Mouse (Mus musculus): Measurements from ENCODE around the gene Sbds.
"Not testable (repeated sequence)": the region's sequence is repeated elsewhere in the genome, so short reads cannot be mapped to it uniquely, and the experiment has no call there.

The Sbds gene

DNA sequence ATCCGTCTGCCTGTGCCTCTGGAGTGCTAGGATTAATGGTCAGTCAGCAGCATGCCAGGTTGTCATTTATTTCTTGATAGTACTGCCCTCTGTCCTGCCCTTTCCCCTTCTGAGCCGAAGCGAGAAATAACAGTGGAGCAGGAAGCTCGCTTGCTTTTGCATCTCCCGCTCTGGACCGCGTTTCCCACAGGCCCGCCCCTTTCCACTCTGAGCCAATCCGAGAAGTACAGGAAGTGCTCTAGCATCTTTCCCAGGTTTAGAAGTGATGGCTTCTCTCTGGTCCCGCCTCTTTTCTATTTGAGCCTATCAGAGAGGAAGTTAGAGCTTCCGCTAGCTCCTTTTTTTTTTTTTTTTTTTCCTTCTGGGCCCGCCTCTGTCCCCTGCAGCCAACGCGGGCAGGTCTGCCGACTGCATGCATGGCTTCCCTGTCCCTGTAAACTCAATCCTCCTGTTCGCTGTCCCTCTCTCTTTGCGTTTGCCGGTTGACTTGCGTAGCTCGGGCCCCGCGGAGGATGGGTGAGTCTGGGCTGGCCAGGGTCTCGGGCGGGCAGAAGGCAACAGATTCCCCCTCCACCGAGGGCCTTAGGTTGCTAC lies 1.4 kb upstream of the Sbds start:
- peak; percentile 58 to 90 for DNase-seq (ENCODE audit: low spot score in 2 of 2)

DNA sequence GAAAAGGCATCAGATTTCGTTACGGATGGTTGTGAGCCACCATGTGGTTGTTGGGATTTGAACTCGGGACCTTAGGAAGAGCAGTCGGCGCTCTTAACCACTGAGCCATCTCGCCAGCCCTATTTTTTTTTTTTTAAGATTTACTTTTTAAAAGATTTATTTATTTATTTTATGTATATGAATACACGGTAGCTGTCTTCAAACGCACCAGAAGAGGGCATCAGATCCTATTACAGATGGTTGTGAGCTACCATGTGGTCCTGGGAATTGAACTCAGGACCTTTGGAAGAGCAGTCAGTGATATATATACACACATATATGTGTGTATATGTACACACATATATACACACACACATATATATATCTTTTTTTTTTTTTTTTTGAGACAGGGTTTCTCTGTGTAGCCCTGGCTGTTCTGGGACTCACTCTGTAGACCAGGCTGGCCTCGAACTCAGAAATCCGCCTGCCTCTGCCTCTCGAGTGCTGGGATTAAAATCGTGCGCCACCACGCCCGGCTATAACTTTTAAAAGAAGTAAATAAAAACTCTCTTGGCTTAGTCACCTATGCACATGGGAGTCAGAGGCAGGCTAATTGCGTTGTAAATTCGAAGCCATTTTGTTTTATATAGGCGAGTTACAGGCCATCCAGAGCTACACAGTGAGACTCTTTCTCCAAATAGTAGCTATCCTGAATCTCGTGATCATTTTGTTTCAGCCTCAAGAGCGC lies 632 bp upstream of the Sbds start:
- DNase-seq (ENCODE audit: low spot score in 2 of 2), result not testable (repeated sequence)

- no peak for DNase-seq (ENCODE audit: low spot score in 2 of 2)
Measured at GRCm38 (mm10) chr5:130254164-130255016, 940 bp downstream of the Sbds start.

DNA sequence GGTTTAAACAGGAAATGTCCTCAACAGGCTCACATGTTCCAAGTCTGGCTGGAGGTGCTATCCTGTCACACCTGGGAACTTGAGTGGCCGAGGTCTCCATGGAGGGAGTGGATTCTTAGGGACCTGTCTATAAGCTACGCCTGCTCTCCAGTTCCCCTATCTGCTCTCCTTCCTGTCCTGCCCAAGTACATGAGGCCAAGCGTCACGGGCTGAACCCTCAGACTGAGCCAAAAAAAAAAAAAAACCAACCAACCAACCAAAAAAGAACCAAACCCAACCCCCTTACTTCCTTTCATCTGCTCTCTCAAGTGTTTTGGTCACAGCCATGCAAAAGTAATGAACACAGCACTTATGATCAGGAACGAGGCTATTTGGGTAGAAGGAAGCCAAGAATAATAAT lies 7.5 kb downstream of the Sbds start:
- DNase-seq (ENCODE audit: low spot score in 2 of 2), result no peak

GRCm38 (mm10) chr5:130241426-130241825 lies 13.9 kb downstream of the Sbds start:
- no peak for DNase-seq (ENCODE audit: low spot score in 2 of 2)

DNA sequence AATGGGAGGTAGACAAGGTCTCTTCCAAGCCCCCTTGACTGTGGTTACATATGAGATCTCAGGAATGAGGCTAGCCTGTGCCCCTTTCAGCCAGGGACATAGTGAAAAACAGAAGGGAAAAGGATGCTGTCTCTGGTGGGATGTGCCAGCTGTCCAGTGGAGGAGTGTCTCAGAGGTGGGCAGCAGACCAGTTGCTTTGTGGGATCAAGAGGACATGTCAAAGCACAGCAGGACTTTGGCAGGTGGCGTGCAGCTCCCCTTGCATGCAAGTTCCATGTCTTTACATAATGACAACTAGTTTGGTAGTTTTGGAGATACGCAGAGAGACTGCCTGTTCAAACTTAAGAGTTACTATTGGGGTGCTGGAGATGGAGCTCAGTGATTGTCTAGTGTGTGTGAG lies 15.5 kb downstream of the Sbds start:
- DNase-seq (ENCODE audit: low spot score in 2 of 2), result no peak

- no peak for DNase-seq (ENCODE audit: low spot score in 2 of 2)
Measured at GRCm38 (mm10) chr5:130239236-130239635, 16.1 kb downstream of the Sbds start.

DNA sequence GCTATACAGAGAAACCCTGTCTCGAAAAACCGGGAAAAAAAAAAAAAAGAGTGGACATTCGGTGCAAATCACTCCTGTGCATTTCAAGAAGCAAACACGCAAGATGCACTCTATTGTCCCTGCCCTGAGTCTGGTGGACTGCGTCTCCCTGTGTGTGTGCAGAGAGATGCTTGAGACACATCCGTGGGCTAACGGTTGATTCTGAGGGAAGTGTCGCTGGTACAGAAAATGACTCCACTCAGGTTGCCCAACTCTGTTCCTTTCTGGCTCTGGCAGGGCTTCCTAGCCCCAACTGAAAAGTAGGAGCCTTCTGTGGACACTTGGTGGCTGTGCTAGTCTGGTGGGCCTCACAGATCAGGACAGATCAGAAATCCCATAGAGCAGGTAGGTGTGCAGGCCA lies 19.0 kb downstream of the Sbds start:
- no peak for DNase-seq (ENCODE audit: low spot score in 2 of 2)

- DNase-seq (ENCODE audit: low spot score in 2 of 2), result no peak
Measured at GRCm38 (mm10) chr5:130228120-130228519, 27.2 kb downstream of the Sbds start.

DNA sequence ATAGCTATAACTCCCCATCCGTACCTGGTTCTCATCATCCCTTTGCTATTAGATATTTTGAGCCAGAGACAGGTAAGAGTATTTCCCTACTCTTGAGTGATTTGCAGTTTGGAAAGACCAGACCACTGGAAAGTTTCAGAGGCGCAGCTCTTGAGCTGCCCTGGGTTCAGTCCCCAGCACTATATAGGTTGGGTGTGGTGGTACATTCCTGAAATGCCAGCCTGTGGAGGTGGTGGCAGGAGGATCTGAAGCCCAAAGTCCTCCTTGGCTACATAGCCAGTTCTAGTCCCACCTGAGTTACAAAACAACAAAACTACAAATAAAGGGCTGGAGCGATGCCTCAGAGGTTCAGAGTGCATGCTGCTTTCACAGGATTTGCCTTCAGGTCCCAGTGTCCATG lies 28.5 kb downstream of the Sbds start:
- DNase-seq (ENCODE audit: low spot score in 2 of 2), result no peak

DNA sequence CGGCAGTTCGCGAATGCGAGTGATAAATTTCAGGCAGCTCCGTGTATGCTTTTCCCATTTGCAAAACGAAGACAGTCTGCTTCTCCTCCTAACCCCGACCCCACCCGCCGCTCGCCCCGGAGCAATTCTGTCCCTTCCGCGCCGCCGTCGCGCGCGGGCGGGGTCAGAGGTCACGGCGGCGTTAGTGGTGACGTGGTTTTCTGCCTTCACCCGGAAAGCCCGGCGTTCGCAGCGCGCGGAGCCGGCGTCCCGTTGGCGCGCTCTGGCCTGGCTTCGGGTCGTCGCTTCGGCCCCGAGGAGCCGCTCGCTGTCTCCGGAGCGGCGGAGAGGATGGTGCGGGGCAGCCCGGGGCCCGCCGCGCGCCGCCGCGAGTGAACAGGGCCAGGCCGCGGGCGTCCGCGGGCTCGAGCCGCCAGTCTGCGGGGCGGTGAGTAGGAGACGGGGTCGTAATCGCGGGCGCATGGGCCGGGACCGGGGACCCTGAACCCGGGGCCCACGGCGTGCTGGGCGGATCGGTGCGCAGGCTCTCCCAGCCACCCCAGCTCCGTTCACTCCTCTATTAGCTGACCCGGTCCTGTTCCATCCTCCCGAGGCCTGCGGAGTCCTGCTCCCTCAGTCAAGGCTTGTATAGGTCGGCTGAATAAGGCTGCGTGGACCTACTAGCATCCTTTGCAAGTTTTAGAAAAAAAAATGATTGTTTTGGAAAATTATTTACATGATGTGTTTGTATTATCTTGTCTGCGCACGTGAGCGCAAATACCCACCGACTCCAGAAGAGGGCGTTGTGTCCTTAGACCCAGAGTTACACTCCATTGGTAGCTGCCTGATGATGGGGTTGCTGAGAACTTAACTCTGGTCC lies 33.0 kb downstream of the Sbds start:
- peak; percentile 95 to 98 for DNase-seq (ENCODE audit: low spot score in 2 of 2)

DNA sequence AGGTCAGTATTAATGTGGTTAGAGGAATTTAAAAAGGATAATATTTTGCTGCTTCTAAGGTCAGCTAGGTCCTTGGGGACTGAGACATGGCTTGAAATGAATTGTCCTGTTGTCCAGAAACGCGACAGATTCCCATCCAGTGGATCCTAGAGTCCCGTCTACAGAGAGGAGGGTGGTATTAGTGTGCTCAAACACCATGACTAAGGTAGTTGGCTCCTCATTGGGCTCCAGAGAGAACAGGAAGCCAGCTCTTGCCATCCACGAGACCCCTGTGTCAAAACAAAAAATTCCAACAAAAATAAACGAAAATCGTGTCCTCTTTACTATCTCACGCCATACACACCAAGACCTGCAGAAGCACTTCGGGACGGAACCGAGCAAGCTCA lies 33.6 kb downstream of the Sbds start:
- DNase-seq (ENCODE audit: low spot score in 2 of 2), result no peak

GRCm38 (mm10) chr5:130221316-130221715 lies 34.0 kb downstream of the Sbds start:
- DNase-seq (ENCODE audit: low spot score in 2 of 2), result no peak

DNA sequence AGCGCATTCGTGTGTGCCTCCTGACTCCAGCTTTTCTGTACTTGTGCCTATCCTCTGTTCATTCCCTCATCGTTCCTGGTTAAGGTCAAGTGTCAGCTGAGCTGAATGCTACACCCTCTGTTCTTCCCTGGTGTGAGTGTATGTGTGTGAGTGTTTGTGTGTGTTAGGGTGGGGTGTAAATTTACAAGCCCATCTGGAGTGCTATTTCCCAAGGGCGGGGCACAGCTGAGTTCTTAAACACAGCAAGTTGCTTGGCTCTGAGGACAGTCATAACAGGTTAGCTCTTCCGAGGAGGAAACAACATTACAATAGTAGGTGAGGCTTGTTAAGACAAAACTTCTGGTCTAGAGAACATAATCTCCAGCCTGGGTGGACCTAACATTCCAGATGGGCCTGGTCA lies 37.0 kb downstream of the Sbds start:
- DNase-seq (ENCODE audit: low spot score in 2 of 2), result no peak

- DNase-seq (ENCODE audit: low spot score in 2 of 2), result no peak
Measured at GRCm38 (mm10) chr5:130217406-130217805, 37.9 kb downstream of the Sbds start.

DNA sequence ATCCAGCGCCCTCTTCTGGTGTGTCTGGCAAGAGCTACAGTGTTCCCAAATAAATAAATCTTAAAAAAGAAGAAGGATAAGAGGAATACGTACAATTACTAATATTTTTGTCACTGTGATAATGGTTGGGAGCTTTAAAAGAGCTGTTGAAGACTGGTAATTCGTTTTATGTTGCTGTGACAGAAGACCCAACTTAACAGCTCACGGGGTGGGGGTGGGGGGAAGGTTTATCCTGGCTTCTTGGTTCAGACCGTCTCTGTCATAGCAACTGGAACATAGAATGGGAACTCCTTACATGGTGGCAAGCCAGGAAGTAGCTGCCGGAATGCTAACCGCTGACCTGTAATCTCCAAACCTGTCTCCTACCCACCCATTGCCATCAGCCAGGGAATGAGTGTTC lies 38.5 kb downstream of the Sbds start, which contains the start of gene Tmem248:
Tmem248 (plus strand) TSS at position 301 of the 400 bp plus-strand sequence.
- no peak for DNase-seq (ENCODE audit: low spot score in 2 of 2)

DNA sequence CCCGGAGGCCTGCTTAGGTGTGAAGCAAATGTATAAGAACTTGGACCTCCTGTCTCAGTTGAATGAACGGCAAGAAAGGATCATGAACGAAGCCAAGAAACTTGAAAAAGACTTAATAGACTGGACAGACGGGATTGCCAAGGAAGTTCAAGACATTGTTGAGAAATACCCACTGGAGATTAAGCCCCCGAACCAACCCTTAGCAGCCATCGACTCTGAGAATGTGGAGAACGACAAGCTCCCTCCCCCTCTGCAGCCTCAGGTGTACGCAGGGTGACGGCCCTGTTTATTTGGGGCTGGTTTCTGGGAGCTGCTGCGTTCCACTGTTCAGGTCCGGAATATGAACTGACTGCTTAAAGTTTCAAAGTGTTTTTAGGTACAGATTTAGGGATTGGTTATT lies 42.4 kb downstream of the Sbds start:
- DNase-seq (ENCODE audit: low spot score in 2 of 2), result no peak

GRCm38 (mm10) chr5:130207299-130207698 lies 48.0 kb downstream of the Sbds start:
- DNase-seq (ENCODE audit: low spot score in 2 of 2), result no peak

DNA sequence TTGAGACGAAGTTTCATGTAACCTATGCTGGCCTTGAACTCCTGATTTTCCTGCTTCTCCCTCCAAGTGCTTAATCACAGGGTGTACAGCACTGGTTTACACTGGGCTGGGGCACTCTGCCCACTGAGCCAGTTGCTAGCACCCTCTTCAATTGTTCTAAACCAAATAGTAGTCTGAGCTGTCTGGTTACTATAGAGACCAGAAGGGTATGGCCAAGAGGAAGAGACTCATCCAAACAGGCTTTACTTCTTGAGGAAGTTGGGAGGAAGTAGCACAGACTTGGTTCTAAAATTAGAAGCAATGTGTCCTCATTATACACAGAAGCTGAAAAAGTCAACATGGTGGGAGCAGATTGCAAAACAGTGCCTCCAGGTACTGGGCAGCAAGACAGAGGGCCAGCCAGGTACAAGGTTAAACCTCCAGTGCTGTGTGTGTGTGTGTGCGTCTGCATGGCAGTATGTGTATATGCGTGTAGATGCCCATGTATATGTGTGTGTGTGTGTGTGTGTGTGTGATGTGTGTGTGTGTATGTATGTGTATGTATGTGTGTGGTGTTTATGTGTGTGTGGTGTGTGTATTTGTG lies 49.8 kb downstream of the Sbds start:
- DNase-seq (ENCODE audit: low spot score in 2 of 2), result no peak

DNA sequence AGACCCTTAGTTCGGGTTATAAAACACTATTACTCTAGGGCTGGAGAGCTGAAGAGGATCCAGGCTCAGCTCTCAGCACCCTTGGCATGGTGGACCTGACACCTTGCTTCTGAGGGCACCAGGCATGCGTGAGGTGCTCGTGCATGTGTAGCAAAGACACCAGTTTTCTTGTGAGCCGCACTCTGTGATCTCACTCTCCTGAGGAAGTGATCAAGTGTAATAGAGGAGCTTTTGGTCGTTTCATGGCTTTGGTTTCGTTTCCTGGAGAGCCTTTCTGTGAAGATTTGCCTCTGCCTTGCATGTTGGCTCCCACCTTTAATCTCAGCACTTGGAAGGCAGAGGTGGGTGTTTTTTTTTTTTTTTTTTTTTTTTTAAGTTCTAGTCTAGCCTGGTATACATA lies 50.8 kb downstream of the Sbds start:
- DNase-seq (ENCODE audit: low spot score in 2 of 2), result no peak

GRCm38 (mm10) chr5:130203948-130204347 lies 51.4 kb downstream of the Sbds start:
- no peak for DNase-seq (ENCODE audit: low spot score in 2 of 2)

Measured in cerebellum, postnatal 4 days (tissue).